Mouse (Mus musculus) G1E (cell line): ENCODE results near the gene Pclo. TPM values are rescaled to one million over a fixed set of nuclear protein-coding genes. Genes with fewer than 3 reads are reported as not detected.
"Not testable (repeated sequence)": the region's sequence is repeated elsewhere in the genome, so short reads cannot be mapped to it uniquely, and the experiment has no call there.

Experiments used
- ATAC-seq: 2 replicates; pipeline ENCODE4 v1.8.0; 2016; ENCODE audit warnings: mild to moderate bottlenecking; ENCODE audit not compliant: insufficient number of reproducible peaks, poor library complexity, low FRiP score, severe bottlenecking; ENCODE audit errors: extremely low read depth
- DNase-seq: peaks from one replicate; pipeline ENCODE4 v3.0.0; 2012; ENCODE audit warnings: low spot score
- H3K27me3 ChIP-seq: 2 replicates; pipeline ENCODE4 v1.6.1; 2012; ENCODE audit warnings: mild to moderate bottlenecking, low read length, inconsistent platforms; ENCODE audit not compliant: insufficient read depth
- H3K36me3 ChIP-seq: replicated peaks from 2 replicates; pipeline ENCODE3; 2012; ENCODE audit warnings: mild to moderate bottlenecking, inconsistent platforms
- H3K4me1 ChIP-seq: 2 replicates; pipeline ENCODE4 v1.6.1; 2012; ENCODE audit warnings: low read depth, low read length, inconsistent platforms, mixed read lengths; ENCODE audit not compliant: insufficient read depth
- H3K4me3 ChIP-seq: 2 replicates; pipeline ENCODE4 v1.5.1; 2012; ENCODE audit warnings: low read depth, mild to moderate bottlenecking, inconsistent platforms, low read length, moderate library complexity, mixed read lengths
- H3K9me3 ChIP-seq: replicated peaks from 2 replicates; pipeline ENCODE4 v1.6.1; 2012; ENCODE audit warnings: inconsistent platforms
- CTCF ChIP-seq: IDR thresholded peaks from 2 replicates; pipeline ENCODE4 v1.5.1; 2012; ENCODE audit warnings: low read depth, low read length, inconsistent platforms, mixed read lengths
- GATA1 ChIP-seq: IDR thresholded peaks from 2 replicates; pipeline ENCODE4 v1.6.1; 2012; ENCODE audit warnings: borderline replicate concordance, low read length, inconsistent platforms, mixed read lengths
- GATA2 ChIP-seq: IDR thresholded peaks from 2 replicates; pipeline ENCODE4 v1.6.1; 2012; ENCODE audit warnings: low read depth, low read length, inconsistent platforms, borderline replicate concordance
- POLR2AphosphoS5 ChIP-seq: IDR thresholded peaks from 2 replicates; pipeline ENCODE4 v1.6.1; 2012; ENCODE audit warnings: low read depth, low read length, inconsistent platforms; ENCODE audit not compliant: insufficient replicate concordance
- TAL1 ChIP-seq: conservative IDR thresholded peaks from 2 replicates; pipeline ENCODE4 v1.6.1; 2012; ENCODE audit warnings: low read depth, low read length, inconsistent platforms, mixed read lengths
- polyA plus RNA-seq: library from polyadenylated mRNA; stranded (reverse); fragments of >175 nt; gene quantifications from 2 replicates; pipeline ENCODE4 v1.2.3, GENCODE M21; 2012
- total RNA-seq, 2 experiments: library from RNA; stranded (forward) in 1 of 2; stranded (reverse) in 1 of 2; fragments of 200-1000 nt in 1 of 2; fragments of >200 nt in 1 of 2; fragmentation: Nextera tagmentation in 1 of 2; gene quantifications; 2 replicates each; pipeline ENCODE4 v1.2.3; 2014 to 2017

Pclo gene
- total RNA-seq (2014; fragmentation: Nextera tagmentation) (not detected in 2 replicates), total RNA-seq (2017) (0.06 and 0.11 TPM in 2 replicates), polyA plus RNA-seq (not detected in 2 replicates)

GRCm38 (mm10) chr5:14514631-14515523 lies at the start of gene Pclo:
Gene Pclo, plus strand, starts transcription at chr5:14514918.
- Histone ChIP-seq H3K9me3 (peaks cover 9% of the 10 kb centered on the region), H3K27me3 (no peaks in the 10 kb centered on the region), H3K4me1 (no peaks in the 10 kb centered on the region), H3K4me3 (no peak within 1 kb of the TSS), H3K36me3 (no peaks in the 10 kb centered on the region)
- DNase-seq, result no peak
- TF ChIP-seq TAL1, result no peak
- TF ChIP-seq GATA2, result no peak
- TF ChIP-seq POLR2AphosphoS5, result no peak
- TF ChIP-seq CTCF, result no peak
- TF ChIP-seq GATA1, result no peak
- no peak for ATAC-seq

- not testable (repeated sequence) for H3K4me3 ChIP-seq, H3K9me3 ChIP-seq, DNase-seq, ATAC-seq, H3K36me3 ChIP-seq, H3K4me1 ChIP-seq, H3K27me3 ChIP-seq
Measured at GRCm38 (mm10) chr5:14494431-14494830, 20.3 kb upstream of the Pclo start.

GRCm38 (mm10) chr5:14508522-14508921 lies 6.2 kb upstream of the Pclo start:
- Histone ChIP-seq H3K9me3 (no peaks in the 10 kb centered on the region), H3K27me3 (no peaks in the 10 kb centered on the region), H3K36me3 (no peaks in the 10 kb centered on the region), H3K4me1 (no peaks in the 10 kb centered on the region), H3K4me3 (no peak overlapping the region)
- ATAC-seq (no peak), DNase-seq (no peak)
- no peak for TF ChIP-seq GATA1
- no peak for TF ChIP-seq GATA2
- TF ChIP-seq POLR2AphosphoS5, result no peak
- no peak for TF ChIP-seq CTCF
- TF ChIP-seq TAL1, result no peak

GRCm38 (mm10) chr5:14509621-14510020 lies 5.1 kb upstream of the Pclo start:
- TF ChIP-seq TAL1, result no peak
- H3K27me3 ChIP-seq, result no peaks in the 10 kb centered on the region
- DNase-seq, result no peak
- H3K9me3 ChIP-seq, result peaks cover under 1% of the 10 kb centered on the region
- no peak overlapping the region for H3K4me3 ChIP-seq
- no peaks in the 10 kb centered on the region for H3K4me1 ChIP-seq
- no peaks in the 10 kb centered on the region for H3K36me3 ChIP-seq
- ATAC-seq, result no peak

- no peaks in the 10 kb centered on the region for H3K27me3 ChIP-seq
- TF ChIP-seq POLR2AphosphoS5 (no peak), CTCF (no peak), GATA1 (no peak), GATA2 (no peak), TAL1 (no peak)
- no peaks in the 10 kb centered on the region for H3K36me3 ChIP-seq
- H3K9me3 ChIP-seq, result peaks cover 9% of the 10 kb centered on the region
- H3K4me1 ChIP-seq, result no peaks in the 10 kb centered on the region
- no peak overlapping the region for H3K4me3 ChIP-seq
- DNase-seq, result no peak
- no peak for ATAC-seq
Measured at GRCm38 (mm10) chr5:14518131-14518832, 3.6 kb downstream of the Pclo start.

- no peak for TF ChIP-seq TAL1
- no peak for TF ChIP-seq GATA2
- TF ChIP-seq GATA1, result no peak
- no peak for TF ChIP-seq POLR2AphosphoS5
- TF ChIP-seq CTCF, result no peak
- H3K36me3 ChIP-seq, result no peaks in the 10 kb centered on the region
- H3K4me1 ChIP-seq, result no peaks in the 10 kb centered on the region
- H3K9me3 ChIP-seq, result no peaks in the 10 kb centered on the region
- no peak overlapping the region for H3K4me3 ChIP-seq
- no peak for ATAC-seq
- H3K27me3 ChIP-seq, result no peaks in the 10 kb centered on the region
- DNase-seq, result no peak
Measured at GRCm38 (mm10) chr5:14522006-14522405, 7.3 kb downstream of the Pclo start.
